Mouse (Mus musculus) cerebellum, adult (tissue): ENCODE data around the gene Frmpd2.
A peak's percentile ranks its signal among the peaks of the same experiment; 100 is the strongest.

Experiments
- ATAC-seq: cut with Nextera tagmentation; 2 replicates; pipeline ENCODE4 v1.9.2; 2017; ENCODE audit warnings: mild to moderate bottlenecking, moderate library complexity, mixed read lengths; ENCODE audit not compliant: insufficient number of reproducible peaks, low FRiP score, low TSS enrichment

Gene Frmpd2

DNA sequence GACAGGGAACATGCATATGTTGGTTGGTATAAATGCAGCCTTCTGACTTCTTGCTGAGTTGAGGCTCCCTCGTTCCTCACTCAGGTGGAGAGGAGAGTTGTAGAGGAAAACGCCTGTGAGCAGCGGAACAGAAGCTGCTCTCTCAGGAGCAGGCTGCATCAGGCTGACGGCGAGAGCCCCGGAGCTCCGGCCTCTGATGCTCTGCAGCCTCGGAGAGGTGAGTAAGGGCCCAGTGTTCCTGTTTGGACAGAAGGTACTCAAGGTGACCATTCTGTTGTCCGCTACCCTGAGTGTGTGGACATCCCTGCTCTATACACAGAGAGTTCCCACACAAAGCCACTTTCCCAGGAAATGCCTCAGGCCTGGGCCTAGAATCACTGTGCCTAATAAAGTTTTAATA lies 31.8 kb downstream of the Frmpd2 start:
- no peak for ATAC-seq

DNA sequence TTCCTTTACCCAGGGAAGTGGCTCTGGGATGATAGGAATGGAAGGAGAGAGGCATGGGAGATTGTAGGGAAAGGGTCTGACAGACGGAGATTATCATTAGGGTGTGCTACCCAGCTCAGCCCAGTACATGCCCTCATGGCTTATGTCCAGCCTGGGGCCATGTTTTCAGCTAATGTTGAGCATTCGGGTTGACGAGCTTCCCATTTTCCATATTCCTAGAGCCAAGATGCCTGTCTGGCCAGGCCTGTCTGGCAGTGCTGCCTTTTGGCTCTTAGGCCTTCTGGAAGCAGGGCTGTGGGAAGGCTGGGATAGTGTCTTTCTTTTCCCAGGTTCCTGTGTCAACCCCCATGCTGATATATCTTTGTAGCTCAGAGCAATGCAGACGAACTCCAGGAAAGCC lies 35.2 kb downstream of the Frmpd2 start:
- no peak for ATAC-seq

DNA sequence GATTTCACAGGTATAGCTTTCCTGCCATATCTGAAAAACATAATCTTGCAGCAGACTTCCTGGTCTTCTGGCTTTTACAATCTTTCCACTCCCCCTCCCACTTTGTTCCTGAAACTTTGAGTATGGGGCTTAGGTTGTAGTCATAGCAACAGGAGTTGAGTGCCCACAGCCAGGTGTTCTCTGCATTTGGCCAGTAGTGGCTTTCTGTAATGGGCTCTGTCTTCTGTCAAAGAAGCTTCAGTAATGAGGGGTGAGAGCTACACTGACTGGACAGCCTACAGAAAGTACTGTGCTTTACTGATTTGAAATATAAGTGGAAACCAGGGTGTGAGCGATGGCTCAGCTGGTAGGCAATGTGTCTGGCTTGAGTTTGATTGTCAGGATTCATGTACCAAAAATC lies 37.2 kb downstream of the Frmpd2 start:
- ATAC-seq: no peak

DNA sequence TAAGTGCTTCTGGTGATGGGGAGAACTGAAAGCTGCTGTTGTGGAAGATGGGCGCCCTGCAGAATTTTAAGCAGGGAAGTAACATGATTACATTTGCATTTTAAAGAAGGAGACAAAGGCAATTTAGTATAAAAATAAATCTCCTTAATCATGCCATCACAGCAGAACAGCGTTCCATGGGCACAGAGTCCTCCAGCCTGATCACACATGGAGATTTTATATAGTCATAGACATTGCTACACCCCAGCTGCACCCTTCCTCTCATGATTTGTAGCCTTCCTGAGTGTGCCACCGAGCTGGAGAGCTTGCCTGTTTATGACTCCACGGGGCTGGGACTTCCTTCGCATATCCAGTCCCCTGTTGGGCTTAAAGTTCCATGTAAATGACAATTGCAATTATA lies 42.4 kb downstream of the Frmpd2 start:
- no peak for ATAC-seq

DNA sequence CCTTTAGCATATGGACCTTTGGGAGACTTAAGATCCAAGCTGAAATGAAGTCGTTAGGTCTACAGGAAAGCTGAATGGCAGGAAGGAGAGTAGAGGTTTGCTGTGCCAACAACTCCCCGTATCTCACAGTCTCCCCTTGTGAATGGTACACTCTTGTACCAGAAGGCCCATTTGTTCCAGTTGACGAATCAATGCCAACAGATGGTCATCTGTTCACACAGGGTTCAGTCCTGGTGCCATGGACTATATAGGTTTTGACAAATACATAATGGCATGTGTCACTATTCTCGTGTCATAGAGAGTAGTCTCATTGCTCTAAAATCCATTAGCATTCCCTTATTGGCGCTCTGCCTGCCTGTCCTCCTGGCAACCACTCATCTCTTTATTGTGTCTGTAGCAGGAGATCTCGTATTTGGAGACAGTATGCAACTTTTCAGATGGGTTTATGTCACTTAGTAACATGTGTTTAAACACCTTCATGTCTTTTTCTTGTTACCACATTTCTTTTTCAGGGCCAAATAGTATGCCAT lies 43.3 kb downstream of the Frmpd2 start:
- ATAC-seq: no peak

DNA sequence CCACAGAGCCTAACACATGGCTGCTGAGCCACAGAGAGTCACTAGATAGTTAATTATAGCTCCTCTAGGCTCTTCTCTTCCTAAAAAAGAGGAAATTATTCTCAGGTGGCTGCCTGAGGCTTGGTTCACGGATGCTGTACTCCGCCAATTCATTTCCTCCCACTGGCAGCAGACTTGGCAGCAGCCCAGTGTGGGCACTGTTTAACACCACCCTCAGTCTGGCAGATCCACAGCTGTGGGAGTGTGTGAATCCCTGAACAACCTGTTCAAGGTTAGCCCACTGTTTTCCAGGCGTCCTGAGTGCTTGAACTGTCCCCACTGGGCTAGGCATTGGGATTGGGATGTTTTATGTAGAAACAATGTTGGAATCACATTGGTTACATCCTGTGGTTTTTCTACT lies 50.0 kb downstream of the Frmpd2 start:
- peak; percentile 51 for ATAC-seq

DNA sequence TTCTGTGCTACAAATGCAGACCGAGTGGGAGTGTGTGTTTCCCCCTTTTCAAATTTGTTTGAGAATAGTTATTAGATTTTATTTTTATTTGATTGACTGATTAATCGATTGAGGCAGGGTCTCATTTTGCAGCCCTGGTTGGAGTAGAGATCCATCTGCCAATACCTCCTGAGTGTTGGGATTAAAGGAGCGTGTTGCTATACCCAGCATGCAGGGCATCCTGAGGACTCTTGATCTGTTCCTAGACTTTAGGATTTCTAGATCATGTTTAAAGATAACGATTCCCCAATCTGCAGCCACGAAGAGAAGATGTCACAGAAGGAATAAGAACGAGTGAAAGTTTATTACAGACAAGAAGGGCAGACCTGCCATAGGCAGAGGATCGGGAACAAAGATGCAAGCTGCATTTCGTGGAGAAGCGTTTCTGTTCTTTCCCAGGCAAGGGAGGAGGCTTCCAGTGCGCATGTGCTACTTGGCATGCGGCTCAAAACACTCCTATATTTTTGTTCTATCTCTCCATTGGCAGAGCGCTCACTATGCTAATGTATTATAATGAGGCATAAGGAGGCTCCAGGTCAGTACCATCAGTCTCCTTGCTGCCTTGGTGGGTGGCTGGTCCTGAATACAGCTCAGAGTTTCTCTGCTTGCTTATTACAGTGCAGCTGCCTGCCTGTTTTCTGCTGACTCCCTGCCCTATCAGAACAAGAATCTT lies 53.9 kb downstream of the Frmpd2 start:
- peak; percentile 31; the same call in 1 of the 2 replicates for ATAC-seq

DNA sequence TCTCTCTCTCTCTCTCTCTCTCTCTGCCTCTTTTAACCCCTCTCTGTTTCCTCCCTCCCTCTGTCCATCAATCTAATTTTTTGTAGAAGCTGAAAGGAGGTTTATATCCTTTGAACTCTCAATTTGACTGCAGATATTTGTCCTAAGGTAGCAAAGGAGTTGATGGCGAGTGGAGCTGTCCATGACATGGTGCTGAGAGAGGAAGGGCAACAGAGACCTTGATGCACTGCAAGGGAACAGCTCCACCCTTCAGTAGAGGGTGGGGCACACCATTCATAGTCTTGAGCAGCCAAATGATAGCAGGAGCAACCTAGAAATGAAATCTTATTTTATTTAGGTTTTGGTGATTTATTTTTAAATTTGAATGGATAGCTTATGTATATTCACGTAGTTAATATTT lies 55.1 kb downstream of the Frmpd2 start:
- no peak for ATAC-seq

DNA sequence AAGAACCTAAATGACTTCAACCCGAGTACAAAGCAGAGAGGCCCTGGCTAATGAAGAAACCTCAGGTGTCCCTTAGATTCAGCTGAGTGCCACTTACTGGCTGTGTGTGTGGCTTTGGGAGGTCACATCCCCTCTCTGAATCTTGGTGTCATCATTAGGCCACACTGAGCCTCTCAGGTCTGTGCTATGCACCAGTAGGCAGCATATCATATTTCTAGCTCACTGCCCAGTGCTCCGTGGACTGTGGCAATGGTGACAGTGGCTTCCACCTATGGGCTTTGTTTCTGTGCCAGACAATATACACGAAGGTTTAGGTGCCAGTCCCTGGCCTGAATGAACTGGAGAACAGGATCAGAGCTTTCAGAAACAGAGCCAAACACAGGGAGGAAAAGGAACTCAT lies 56.4 kb downstream of the Frmpd2 start:
- ATAC-seq: no peak

DNA sequence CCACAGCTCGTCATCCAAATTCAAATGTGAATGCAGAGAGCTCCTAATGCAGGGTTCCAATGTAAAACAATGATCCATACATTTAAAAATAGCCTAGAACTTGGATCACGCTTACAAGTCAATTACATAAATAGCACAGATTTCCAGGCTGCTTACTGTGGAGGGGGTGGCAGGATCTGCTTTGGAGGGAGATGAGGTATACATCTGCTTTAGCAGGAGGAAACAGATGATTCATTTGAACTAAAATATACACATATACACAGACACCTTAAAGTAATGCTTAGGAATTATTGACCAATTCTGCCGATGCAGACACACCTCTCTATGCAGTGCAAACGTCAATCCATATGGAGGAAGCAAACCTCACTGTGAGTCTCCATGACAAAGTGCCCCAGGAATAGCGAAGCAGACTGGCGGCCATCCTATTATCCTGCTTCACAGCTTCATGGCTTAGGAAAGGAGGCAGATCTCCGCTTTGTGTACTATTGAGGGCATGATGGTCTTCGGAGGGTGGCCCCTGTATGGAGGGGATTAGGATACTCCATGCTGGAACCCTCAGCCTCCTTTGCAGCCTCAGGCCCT lies 59.9 kb downstream of the Frmpd2 start:
- no peak for ATAC-seq

DNA sequence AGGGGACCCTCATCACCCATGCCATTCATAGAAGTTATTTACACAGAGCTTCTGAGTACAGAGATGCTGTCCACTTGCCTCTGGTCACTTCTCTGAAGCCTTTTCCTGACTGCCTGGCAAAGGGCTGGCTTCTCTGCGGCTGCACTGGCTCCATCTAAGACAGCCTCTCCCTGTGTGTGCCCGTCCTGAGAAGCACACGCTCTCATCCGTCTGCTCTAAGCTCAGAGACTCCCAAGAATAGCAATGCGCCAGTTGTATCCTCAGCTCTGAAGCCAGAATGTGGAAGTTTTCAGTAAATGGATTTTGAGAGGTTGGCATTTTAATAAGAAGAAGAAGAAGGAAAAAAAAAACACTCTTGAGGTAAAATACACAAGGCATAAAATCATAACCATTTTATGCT lies 61.3 kb downstream of the Frmpd2 start:
- ATAC-seq: no peak

DNA sequence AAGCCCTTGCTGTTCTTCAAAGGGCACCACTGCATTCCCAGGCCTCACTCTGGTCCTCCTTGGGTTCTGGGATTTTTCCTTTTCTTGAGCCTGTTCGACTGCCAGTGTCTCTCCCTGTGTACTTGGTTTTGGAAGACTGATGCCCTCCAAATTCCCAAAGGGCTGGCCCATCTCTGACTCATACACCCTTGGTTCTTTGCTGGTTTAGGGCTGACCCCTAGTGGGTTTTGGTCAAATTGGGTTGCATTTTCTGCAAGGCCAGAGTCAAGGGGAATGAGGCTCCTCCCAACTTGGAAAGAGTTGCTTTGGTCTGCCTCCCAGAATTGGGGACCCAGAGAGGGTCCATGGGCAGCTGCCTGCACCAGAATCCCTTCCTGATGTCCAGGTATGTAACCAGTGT lies 62.0 kb downstream of the Frmpd2 start:
- no peak for ATAC-seq

DNA sequence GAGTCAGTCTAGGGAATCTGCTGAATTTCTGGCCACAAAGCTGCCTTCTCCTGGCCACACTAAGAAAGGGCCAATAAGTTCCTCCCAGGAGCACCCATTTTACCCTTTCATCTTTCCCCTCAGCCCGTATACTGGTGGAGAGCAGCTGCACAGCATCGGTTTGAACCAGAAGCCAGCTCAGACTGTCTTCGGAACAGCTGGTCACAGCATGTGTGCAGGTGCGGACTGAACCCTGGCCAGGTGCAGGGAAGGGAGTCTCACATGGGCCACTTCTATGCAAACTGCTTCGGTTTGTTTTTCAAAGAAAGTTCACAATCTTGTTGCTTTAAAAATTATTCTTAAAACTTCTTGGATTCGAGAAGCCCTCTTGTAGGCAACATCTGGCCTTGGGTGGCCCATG lies 63.8 kb downstream of the Frmpd2 start:
- no peak for ATAC-seq

DNA sequence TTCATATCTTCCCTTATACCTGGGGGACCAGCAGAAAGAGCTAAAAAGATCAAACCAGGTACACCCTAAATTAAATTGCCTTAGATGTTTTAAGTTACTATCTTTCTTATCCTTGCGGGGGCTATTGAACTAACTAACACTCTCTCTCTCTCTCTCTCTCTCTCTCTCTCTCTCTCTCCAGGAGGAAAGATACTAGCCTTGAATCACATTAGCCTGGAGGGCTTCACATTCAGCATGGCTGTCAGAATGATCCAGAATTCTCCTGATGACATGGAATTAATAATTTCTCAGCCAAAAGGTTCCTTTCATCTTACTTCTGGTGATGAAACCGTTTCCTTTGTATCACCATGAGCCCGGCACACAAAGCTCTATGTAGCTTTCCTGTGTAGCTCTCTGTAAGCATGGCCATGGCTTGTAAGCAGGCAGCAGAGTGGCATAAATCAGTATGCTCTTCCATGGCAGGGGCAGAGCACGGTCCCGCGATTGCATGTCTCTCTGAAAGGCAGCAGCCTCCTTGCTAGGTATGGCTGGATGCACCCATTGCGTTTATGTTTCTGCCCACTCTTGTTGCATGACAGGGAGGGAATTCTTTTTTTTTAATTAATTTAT lies 68.2 kb downstream of the Frmpd2 start:
- no peak for ATAC-seq

DNA sequence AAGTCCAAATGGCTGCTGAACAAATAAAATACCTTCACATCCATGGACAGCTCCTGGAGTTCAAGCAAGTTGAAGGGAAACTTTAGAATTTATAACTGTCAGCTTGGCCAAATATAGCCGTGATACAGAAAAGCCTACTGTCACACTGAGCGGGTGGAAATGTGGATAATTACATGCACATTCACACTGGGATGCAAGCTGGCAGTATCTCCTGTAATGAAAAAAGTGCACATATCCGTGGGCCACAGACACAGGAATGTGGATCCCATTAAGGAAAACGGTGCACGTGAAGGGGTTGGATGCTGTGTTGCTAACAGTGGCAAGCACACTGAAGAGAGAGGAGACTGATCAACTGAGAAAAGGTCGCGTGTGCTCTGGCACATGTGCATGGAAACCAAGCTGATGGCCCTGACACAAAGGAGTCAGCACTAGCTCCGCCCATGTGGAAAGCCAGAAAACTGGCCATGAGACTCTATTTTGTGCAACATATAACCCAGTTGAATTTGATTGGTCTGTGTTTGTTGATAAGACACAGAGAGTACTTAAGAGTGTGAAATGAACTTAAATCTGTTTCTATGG lies 74.2 kb downstream of the Frmpd2 start:
- ATAC-seq: no peak

DNA sequence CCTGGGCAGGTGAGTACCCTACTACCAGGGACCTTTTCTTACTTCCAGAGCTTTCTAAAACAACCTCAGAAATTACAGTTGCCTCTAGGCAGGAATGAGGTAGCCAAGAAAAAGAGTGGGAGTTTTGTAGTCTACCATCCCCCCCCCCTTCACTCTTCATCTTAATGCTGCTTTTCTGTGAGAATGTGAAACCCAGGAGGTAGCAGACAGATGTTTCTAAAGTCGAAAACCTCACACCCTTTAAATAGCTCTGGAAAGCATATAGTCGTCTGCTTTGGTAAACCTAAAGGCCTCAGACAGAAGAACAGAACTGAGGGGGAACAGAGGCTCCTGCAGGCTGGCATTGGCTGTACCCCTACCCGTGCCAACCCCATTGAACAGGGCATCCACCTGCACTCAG lies 77.2 kb downstream of the Frmpd2 start:
- ATAC-seq: no peak

DNA sequence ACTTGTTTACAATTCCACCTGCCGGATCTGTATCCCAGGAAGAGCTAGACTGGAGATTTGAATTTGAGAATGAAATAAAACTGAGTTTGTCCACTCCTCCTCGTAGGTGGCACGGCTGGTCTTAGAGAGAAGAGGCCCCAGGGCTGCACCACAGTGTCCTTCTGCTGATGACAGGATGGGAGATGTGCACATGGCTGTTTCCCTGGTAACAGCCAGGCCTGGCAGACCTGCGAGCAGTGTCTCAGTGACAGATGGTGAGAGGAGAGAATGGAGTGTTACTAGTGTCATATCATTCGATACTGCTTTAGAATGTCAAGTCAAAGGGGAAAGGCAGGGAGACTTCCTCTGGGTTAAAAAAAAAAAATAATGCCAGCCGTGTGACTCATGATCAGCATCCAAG lies 78.4 kb downstream of the Frmpd2 start:
- peak; percentile 81 for ATAC-seq

DNA sequence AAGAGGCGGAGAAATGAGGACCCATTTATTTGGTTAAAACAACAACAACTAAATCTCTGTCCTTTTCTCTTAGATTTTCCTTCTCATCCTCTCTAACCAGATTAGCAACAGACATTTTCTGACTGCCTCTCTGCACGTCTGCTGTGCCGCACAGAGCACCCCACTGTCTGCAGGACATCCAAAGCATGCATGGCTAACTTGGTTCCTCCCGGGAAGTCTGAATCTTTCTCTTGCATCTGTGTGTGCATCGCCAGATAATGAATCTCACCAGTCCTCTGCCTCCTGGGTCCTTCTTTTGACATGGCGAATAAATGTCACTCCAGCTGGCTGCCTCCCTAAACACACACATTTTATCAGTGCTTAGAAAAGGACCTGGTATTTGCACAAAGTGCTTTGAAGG lies 99.2 kb downstream of the Frmpd2 start:
- ATAC-seq: no peak

DNA sequence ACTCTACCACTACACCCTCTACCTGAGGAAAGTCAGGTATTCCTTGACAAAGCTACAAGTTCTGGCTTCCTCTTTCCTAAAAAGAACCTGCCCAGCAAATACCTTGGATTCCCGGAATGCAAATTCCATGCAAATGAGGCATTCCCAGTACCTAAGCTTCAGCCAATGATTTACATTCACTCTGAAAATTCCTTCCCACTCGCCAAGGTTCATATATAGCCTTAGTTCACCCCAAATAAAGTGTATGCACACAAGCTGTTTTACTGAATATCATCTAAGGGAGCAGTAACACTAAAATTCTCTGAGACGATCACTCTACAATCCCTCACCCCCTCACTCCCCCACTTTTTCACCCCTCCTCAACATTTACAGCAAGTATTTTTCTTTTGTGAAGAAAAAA lies 102.1 kb downstream of the Frmpd2 start:
- ATAC-seq: no peak

DNA sequence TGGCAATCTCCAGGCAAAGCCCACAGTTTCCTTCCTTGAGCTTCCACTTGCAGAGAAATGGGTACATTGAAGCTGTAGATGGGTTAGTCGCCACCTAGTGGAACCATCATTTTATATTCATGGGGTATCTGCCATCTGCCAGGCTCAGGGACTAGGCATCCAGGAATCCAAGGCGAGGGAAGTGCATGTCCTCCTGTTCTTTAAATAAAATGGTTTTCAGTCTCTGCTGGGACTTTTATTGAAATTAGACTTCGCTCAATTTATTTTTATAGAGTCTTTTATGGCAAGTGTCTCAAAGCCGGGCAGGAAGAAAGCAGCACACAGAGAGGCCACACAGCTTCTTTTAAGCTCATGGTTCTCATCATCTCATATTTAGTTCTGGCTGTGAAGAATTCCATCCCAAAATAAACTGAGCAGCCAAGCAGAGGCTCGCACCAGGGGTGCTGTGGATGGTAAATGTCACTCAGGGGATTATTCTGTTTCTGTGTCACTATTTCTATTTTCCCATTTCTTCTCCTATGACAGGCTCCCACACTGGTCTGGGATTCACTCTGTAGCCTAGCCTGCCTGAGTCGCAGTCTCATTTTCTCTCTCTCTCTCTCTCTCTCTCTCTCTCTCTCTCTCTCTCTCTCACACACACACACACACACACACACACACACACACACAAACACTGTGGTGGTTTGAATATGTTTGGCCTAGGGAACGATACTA lies 108.4 kb downstream of the Frmpd2 start:
- ATAC-seq: no peak

DNA sequence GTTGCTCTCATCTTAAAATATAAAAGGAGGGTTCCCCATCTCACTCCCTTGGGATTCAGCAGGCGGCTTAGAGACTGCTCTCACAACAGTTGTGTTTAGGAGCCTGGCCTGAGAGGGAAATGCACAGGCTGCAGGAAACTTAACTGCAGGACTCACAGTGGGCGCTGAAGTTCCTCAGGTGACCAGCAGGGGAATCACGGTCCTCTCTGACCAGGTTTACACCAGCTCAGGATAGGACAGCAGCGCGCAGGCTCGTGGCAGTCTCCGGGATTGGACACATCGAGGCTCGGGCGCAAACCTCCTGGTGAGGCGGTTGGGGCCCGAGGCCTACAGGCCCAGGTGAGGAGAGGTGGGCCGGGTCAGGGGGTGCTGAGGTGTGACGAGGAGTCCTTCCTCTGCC lies 117.5 kb downstream of the Frmpd2 start, which contains the start of gene Ptpn20:
Gene Ptpn20 (plus strand): TSS at position 257 of the 400 bp plus-strand sequence.
- ATAC-seq: no peak
